Comparison of ENCODE assay signal across 9 mouse cellular contexts in genomic region chr13:56295586-56295942, GRCm38 (mm10). TPM values are rescaled to one million over a fixed set of nuclear protein-coding genes. Genes with fewer than 3 reads are reported as not detected.
A peak's percentile ranks its signal among the peaks of the same experiment; 100 is the strongest.
DNase-seq lines count a peak whose midpoint lies in the region; ATAC-seq and TF ChIP-seq lines count a peak whose summit lies in the region.
"Had no signal": no experiment of that assay in that cellular context is flagged by ENCODE, and none has a peak within 500 bp of the region (broad histone marks: within the 10 kb centered on the region; RNA-seq: fewer than 3 reads in every experiment).

No protein-coding gene starts in this region.

- 2% methylated on average over 13 of the region's 13 CpGs for WGBS in limb, embryonic 11.5 days
- 13% methylated on average over 13 of the region's 13 CpGs for WGBS in olfactory bulb, adult 2 months

- H3K4me2 ChIP-seq in limb, embryonic 11.5 days (ENCODE audit: low read depth, severe bottlenecking), result peak overlapping the region; percentile 82

- no peaks in the 10 kb centered on the region for H3K9me3 ChIP-seq in limb, embryonic 11.5 days (ENCODE audit: control insufficient read depth, low read length)

- TF ChIP-seq POLR2A in embryonic fibroblast, embryonic 13.5 days (IDR thresholded peaks at IDR 0.05; ENCODE audit: low read depth, low read length), result no peak
- no peak for TF ChIP-seq POLR2A in olfactory bulb, adult 2 months (IDR thresholded peaks at IDR 0.05; ENCODE audit: insufficient read depth, low read depth, low read length)

- no peaks in the 10 kb centered on the region for H3K4me1 ChIP-seq in embryonic fibroblast, embryonic 13.5 days (ENCODE audit: control insufficient read depth, insufficient read depth, low read length)
- H3K4me1 ChIP-seq in limb, embryonic 11.5 days (ENCODE audit: control insufficient read depth, insufficient read depth, low read length), result peaks cover 21% of the 10 kb centered on the region
- H3K4me1 ChIP-seq in olfactory bulb, adult 2 months (ENCODE audit: control insufficient read depth, insufficient read depth, low read length), result peaks cover 14% of the 10 kb centered on the region

- peak overlapping the region; percentile 81 for H3K27ac ChIP-seq in layer of hippocampus, adult 2 months
- no peak overlapping the region for H3K27ac ChIP-seq in embryonic fibroblast, embryonic 13.5 days (ENCODE audit: insufficient read depth, low read length)
- H3K27ac ChIP-seq in limb, embryonic 11.5 days (replicated peaks; ENCODE audit: low read depth, low read length), result no peak overlapping the region; the same call in 1 of the 2 replicates
- no peak overlapping the region for H3K27ac ChIP-seq in olfactory bulb, adult 2 months (ENCODE audit: insufficient read depth, low read depth, low read length)

- H3K9ac ChIP-seq in limb, embryonic 11.5 days (ENCODE audit: low read length), result peak overlapping the region; percentile 84

- no peak for DNase-seq in layer of hippocampus, adult 2 months (ENCODE audit: low spot score in 2 of 2)
- DNase-seq in layer of hippocampus, adult 18-20 months (ENCODE audit: low spot score in 2 of 2), result no peak
- peak; percentile 62 for DNase-seq in limb, embryonic 11.5 days (ENCODE audit: low spot score)
- no peak for DNase-seq in retina, postnatal 1 day
- no peak for DNase-seq in cerebellum, postnatal 25 days

- peaks cover 27% of the 10 kb centered on the region for H3K27me3 ChIP-seq in limb, embryonic 11.5 days (ENCODE audit: control insufficient read depth, insufficient read depth, low read length)

- peak overlapping the region; percentile 55 for H3K4me3 ChIP-seq in layer of hippocampus, adult 2 months
- peak overlapping the region; percentile 57 for H3K4me3 ChIP-seq in embryonic fibroblast, embryonic 13.5 days (ENCODE audit: insufficient read depth, low read length)
- peak overlapping the region; percentile 64 for H3K4me3 ChIP-seq in limb, embryonic 11.5 days (ENCODE audit: low read depth, low read length)
- H3K4me3 ChIP-seq in olfactory bulb, adult 2 months (ENCODE audit: insufficient read depth, low read depth, low read length), result peak overlapping the region; percentile 46

- no peak for TF ChIP-seq CTCF in layer of hippocampus, adult 2 months (conservative IDR thresholded peaks at IDR 0.05)
- TF ChIP-seq CTCF in embryonic fibroblast, embryonic 13.5 days (IDR thresholded peaks at IDR 0.05; ENCODE audit: borderline replicate concordance, insufficient read depth, low read length), result no peak
- no peak for TF ChIP-seq CTCF in olfactory bulb, adult 2 months (IDR thresholded peaks at IDR 0.05; ENCODE audit: insufficient read depth, low read depth, low read length)

- H3K36me3 ChIP-seq in limb, embryonic 11.5 days (ENCODE audit: control insufficient read depth, insufficient read depth, low read length), result no peaks in the 10 kb centered on the region; the same call in 1 of the 2 replicates

- ATAC-seq in limb, embryonic 11.5 days (ENCODE audit: insufficient number of reproducible peaks, low FRiP score, low TSS enrichment, low read depth), result no peak
- ATAC-seq in monocyte, adult 5-6 weeks (replicated peaks; ENCODE audit: insufficient number of reproducible peaks, low FRiP score, low TSS enrichment, poor library complexity, severe bottlenecking), result no peak

RNA-seq across cellular contexts. Expression of gene Cxcl14, which starts 0.8 kb away (rescaled TPM):
- 100 to 1,000 TPM; 123 to 125 TPM for total RNA-seq in layer of hippocampus, adult 2 months (2021)
- total RNA-seq in layer of hippocampus, adult 18-20 months (2021), result 100 to 1,000 TPM; 144 to 150 TPM
- 78.9 and 102 TPM in 2 replicates for polyA plus RNA-seq in embryonic fibroblast, embryonic 13.5 days (2011; ENCODE audit: insufficient read length, low read depth, missing spikeins)
- 145 and 157 TPM in 2 replicates for polyA plus RNA-seq in limb, embryonic 11.5 days (2014; fragmentation: Nextera tagmentation; extraction: Ambion mirVana)
- polyA plus RNA-seq in olfactory bulb, adult 2 months (2012; ENCODE audit: insufficient read depth, insufficient read length, low replicate concordance, missing spikeins), result not detected in 2 replicates
- total RNA-seq in monocyte, adult 5-6 weeks (2017), result not detected in 3 replicates

RNA-seq across cellular contexts. Expression of gene Neurog1, which starts 43.6 kb away (rescaled TPM):
- under 1 TPM in 1 of 2 experiments, not detected in 1; 0.20 TPM for total RNA-seq in layer of hippocampus, adult 2 months (2021)
- total RNA-seq in layer of hippocampus, adult 18-20 months (2021), result under 1 TPM; 0.17 to 0.58 TPM
- not detected in 2 replicates for polyA plus RNA-seq in embryonic fibroblast, embryonic 13.5 days (2011; ENCODE audit: insufficient read length, low read depth, missing spikeins)
- polyA plus RNA-seq in limb, embryonic 11.5 days (2014; fragmentation: Nextera tagmentation; extraction: Ambion mirVana), result not detected in 2 replicates
- not detected in 2 replicates for polyA plus RNA-seq in olfactory bulb, adult 2 months (2012; ENCODE audit: insufficient read depth, insufficient read length, low replicate concordance, missing spikeins)
- not detected in 3 replicates for total RNA-seq in monocyte, adult 5-6 weeks (2017)
- total RNA-seq: gastrocnemius, postnatal 10 days had no signal

Comparison
In these comparisons a context has a peak if more than half of its experiments do, and no peak if none do; other contexts are left out.
1. RNA of gene Cxcl14, which starts 0.8 kb away (total RNA-seq): 144 to 150 TPM in layer of hippocampus, adult 18-20 months and 123 to 125 TPM in layer of hippocampus, adult 2 months; not detected in monocyte, adult 5-6 weeks; every median in the first group is over 100 times any median in the second.
2. Peak in every context shown above with its lines, with median percentiles within 50 percentile points of each other: H3K4me3 ChIP-seq.